Mouse (Mus musculus) intestine, embryonic 15.5 days (tissue): ENCODE results near the gene Gm3417. TPM values are rescaled to one million over a fixed set of nuclear protein-coding genes. Genes with fewer than 3 reads are reported as not detected.
"Not testable (repeated sequence)": the region's sequence is repeated elsewhere in the genome, so short reads cannot be mapped to it uniquely, and the experiment has no call there.

Experiments used
- ATAC-seq: fragments of 200-750 bp; cut with Nextera tagmentation; 2 replicates; pipeline ENCODE4 v1.8.0; 2017; ENCODE audit warnings: moderate TSS enrichment, moderate library complexity
- H3K27ac ChIP-seq: fragments of 300-500 bp; sonication (generic); 2 replicates; pipeline ENCODE4 v1.5.1; 2015; ENCODE audit warnings: mild to moderate bottlenecking, inconsistent platforms
- H3K27me3 ChIP-seq: fragments of 300-500 bp; sonication (generic); replicated peaks from 2 replicates; pipeline ENCODE4 v1.6.1; 2015; ENCODE audit warnings: inconsistent platforms
- H3K36me3 ChIP-seq: fragments of 300-500 bp; sonication (generic); 2 replicates; pipeline ENCODE4 v1.6.1; 2015; ENCODE audit warnings: inconsistent platforms
- H3K4me1 ChIP-seq: fragments of 300-500 bp; sonication (generic); replicated peaks from 2 replicates; pipeline ENCODE4 v1.6.1; 2015; ENCODE audit warnings: inconsistent platforms
- H3K4me2 ChIP-seq: fragments of 300-500 bp; sonication (generic); replicated peaks from 2 replicates; pipeline ENCODE4 v1.6.1; 2015; ENCODE audit warnings: mild to moderate bottlenecking, inconsistent platforms
- H3K4me3 ChIP-seq: fragments of 300-500 bp; sonication (generic); replicated peaks from 2 replicates; pipeline ENCODE4 v1.5.1; 2015; ENCODE audit warnings: inconsistent platforms
- H3K9ac ChIP-seq: fragments of 300-500 bp; sonication (generic); 2 replicates; pipeline ENCODE4 v1.6.1; 2015; ENCODE audit warnings: inconsistent platforms
- H3K9me3 ChIP-seq: fragments of 300-500 bp; sonication (generic); 2 replicates; pipeline ENCODE4 v1.6.1; 2016; ENCODE audit warnings: inconsistent platforms
- WGBS: fragments of 180-500 bp; shearing (Covaris S2); methylation state at CpG from one replicate; pipeline ENCODE4 v1.1.7; 2015; 5-methylcytosine and 5-hydroxymethylcytosine counted together
- polyA plus RNA-seq: library from polyadenylated mRNA; unstranded; fragments of >200 nt; fragmentation: Nextera tagmentation; extraction: Ambion mirVana; gene quantifications from 2 replicates; pipeline ENCODE4 v1.2.1, GENCODE M21; 2015

The Gm3417 gene
- polyA plus RNA-seq, 1 experiment from 2014 or later = 0.72 TPM

- not testable (repeated sequence) for H3K9me3 ChIP-seq, H3K9ac ChIP-seq, ATAC-seq, H3K27me3 ChIP-seq, H3K4me1 ChIP-seq, H3K36me3 ChIP-seq, H3K27ac ChIP-seq, H3K4me2 ChIP-seq, H3K4me3 ChIP-seq
- WGBS = 86% methylated on average over 4 of the region's 5 CpGs
Measured at GRCm38 (mm10) chr17:14990116-14990702, 11.6 kb upstream of the Gm3417 start.

GRCm38 (mm10) chr17:14977718-14978361, 750 bp downstream of the Gm3417 start:
- H3K27ac ChIP-seq, H3K4me2 ChIP-seq, H3K9ac ChIP-seq, H3K9me3 ChIP-seq, H3K4me3 ChIP-seq, H3K27me3 ChIP-seq, H3K36me3 ChIP-seq, H3K4me1 ChIP-seq: not testable (repeated sequence)
- peak; percentile 48 for ATAC-seq
- 0% methylated on average over 4 of the region's 7 CpGs for WGBS

- H3K4me2 ChIP-seq, H3K4me3 ChIP-seq, H3K4me1 ChIP-seq, H3K27me3 ChIP-seq, H3K9me3 ChIP-seq, ATAC-seq, H3K36me3 ChIP-seq, H3K27ac ChIP-seq, H3K9ac ChIP-seq: not testable (repeated sequence)
- WGBS = no CpG with 5 or more reads among the region's 6 CpGs
Measured at GRCm38 (mm10) chr17:14968373-14968913, 10.1 kb downstream of the Gm3417 start.

GRCm38 (mm10) chr17:14961557-14962154, 16.9 kb downstream of the Gm3417 start:
- WGBS = no CpG with 5 or more reads among the region's 44 CpGs
- H3K4me1 ChIP-seq, H3K36me3 ChIP-seq, H3K9me3 ChIP-seq, H3K9ac ChIP-seq, H3K4me3 ChIP-seq, H3K4me2 ChIP-seq, H3K27me3 ChIP-seq, H3K27ac ChIP-seq: not testable (repeated sequence)
- ATAC-seq = peak; percentile 89

GRCm38 (mm10) chr17:14960951-14961556, 17.5 kb downstream of the Gm3417 start, which contains the start of gene Phf10:
Gene Phf10 (minus strand): TSS chr17:14961273.
- H3K27me3 ChIP-seq, H3K4me1 ChIP-seq, H3K9me3 ChIP-seq, H3K36me3 ChIP-seq: not testable (repeated sequence)
- Histone ChIP-seq H3K9ac (peak within 1 kb of the TSS; percentile 85), H3K4me3 (peak within 1 kb of the TSS; percentile 79), H3K4me2 (peak within 1 kb of the TSS; percentile 84), H3K27ac (peak within 1 kb of the TSS; percentile 44; the same call in 1 of the 2 replicates)
- peak; percentile 92 for ATAC-seq
- under 1% methylated on average over 55 of the region's 100 CpGs for WGBS

- Histone ChIP-seq H3K4me1 (peaks cover 3% of the 10 kb centered on the region), H3K9ac (peak overlapping the region; percentile 85), H3K4me2 (peak overlapping the region; percentile 84), H3K27ac (no peak overlapping the region), H3K9me3 (no peaks in the 10 kb centered on the region), H3K4me3 (peak overlapping the region; percentile 79), H3K27me3 (no peaks in the 10 kb centered on the region), H3K36me3 (no peaks in the 10 kb centered on the region)
- WGBS = 0% methylated on average over 22 of the region's 23 CpGs
- ATAC-seq = peak; percentile 40
Measured at GRCm38 (mm10) chr17:14960520-14960919, 18.1 kb downstream of the Gm3417 start.

- peak overlapping the region; percentile 45 for H3K9ac ChIP-seq
- H3K27ac ChIP-seq = no peak overlapping the region
- H3K27me3 ChIP-seq = no peaks in the 10 kb centered on the region
- no peaks in the 10 kb centered on the region for H3K9me3 ChIP-seq
- no peak for ATAC-seq
- 31% methylated on average over 3 of the region's 3 CpGs for WGBS
- H3K36me3 ChIP-seq = no peaks in the 10 kb centered on the region
- peak overlapping the region; percentile 19; the same call in 1 of the 2 replicates for H3K4me3 ChIP-seq
- peak overlapping the region; percentile 60 for H3K4me2 ChIP-seq
- H3K4me1 ChIP-seq = peaks cover 3% of the 10 kb centered on the region
Measured at GRCm38 (mm10) chr17:14959979-14960378, 18.6 kb downstream of the Gm3417 start.

- no peak overlapping the region for H3K4me3 ChIP-seq
- H3K9me3 ChIP-seq = no peaks in the 10 kb centered on the region
- no peak overlapping the region for H3K4me2 ChIP-seq
- H3K4me1 ChIP-seq = peaks cover 3% of the 10 kb centered on the region
- H3K36me3 ChIP-seq = peaks cover 5% of the 10 kb centered on the region; the same call in 1 of the 2 replicates
- no peak overlapping the region for H3K9ac ChIP-seq
- no peaks in the 10 kb centered on the region for H3K27me3 ChIP-seq
- 87% methylated on average over 5 of the region's 5 CpGs for WGBS
- H3K27ac ChIP-seq = no peak overlapping the region
- ATAC-seq = no peak
Measured at GRCm38 (mm10) chr17:14958686-14959327, 19.8 kb downstream of the Gm3417 start.

- H3K9ac ChIP-seq = no peak overlapping the region
- no peaks in the 10 kb centered on the region for H3K9me3 ChIP-seq
- H3K4me3 ChIP-seq = no peak overlapping the region
- no peak for ATAC-seq
- no peak overlapping the region for H3K27ac ChIP-seq
- no peak overlapping the region for H3K4me2 ChIP-seq
- WGBS = 85% methylated on average over 8 of the region's 8 CpGs
- no peaks in the 10 kb centered on the region for H3K4me1 ChIP-seq
- peaks cover 20% of the 10 kb centered on the region for H3K36me3 ChIP-seq
- no peaks in the 10 kb centered on the region for H3K27me3 ChIP-seq
Measured at GRCm38 (mm10) chr17:14953452-14953851, 25.1 kb downstream of the Gm3417 start.

GRCm38 (mm10) chr17:14949161-14949827, 29.3 kb downstream of the Gm3417 start:
- no peak for ATAC-seq
- peaks cover 26% of the 10 kb centered on the region for H3K36me3 ChIP-seq

GRCm38 (mm10) chr17:14944551-14944950, 34.0 kb downstream of the Gm3417 start:
- no peak for ATAC-seq
- Histone ChIP-seq H3K4me3 (0 out of 2 replicates have a peak overlapping the region, but pooled peaks have one; percentile 3), H3K36me3 (peaks cover 9% of the 10 kb centered on the region), H3K27me3 (no peaks in the 10 kb centered on the region), H3K4me2 (peak overlapping the region; percentile 89; the same call in 1 of the 2 replicates), H3K27ac (no peak overlapping the region), H3K9ac (no peak overlapping the region), H3K9me3 (no peaks in the 10 kb centered on the region), H3K4me1 (peaks cover 12% of the 10 kb centered on the region)
- WGBS = 89% methylated on average over 1 of the region's 1 CpGs

More at GRCm38 (mm10) chr17:14949161-14949827, 29.3 kb downstream of the Gm3417 start:
- Histone ChIP-seq H3K9me3 (no peaks in the 10 kb centered on the region), H3K4me1 (peaks cover 8% of the 10 kb centered on the region), H3K27ac (no peak overlapping the region), H3K27me3 (no peaks in the 10 kb centered on the region), H3K4me3 (no peak overlapping the region), H3K4me2 (no peak overlapping the region), H3K9ac (no peak overlapping the region)
- WGBS = 88% methylated on average over 7 of the region's 7 CpGs
